Mouse (Mus musculus) adrenal gland, postnatal 36 days (tissue): ENCODE results near the gene Pdcd10. TPM values are rescaled to one million over a fixed set of nuclear protein-coding genes. Genes with fewer than 3 reads are reported as not detected.

Experiments
- DNase-seq, 2 experiments: peaks; one replicate each; pipeline ENCODE4 v3.0.0; 2021; ENCODE audit warnings: mixed read lengths in 1 of 2
- long read RNA-seq, 2 experiments: library from polyadenylated mRNA; stranded (forward); transcript quantifications; one replicate each; pipeline ENCODE4 v2.0.0; 2021; ENCODE audit warnings: borderline sequencing depth in 2 of 2
- total RNA-seq, 2 experiments: library from RNA; stranded (reverse); gene quantifications; 2 replicates each; pipeline ENCODE4 v1.2.3; 2021

Gene Pdcd10
- total RNA-seq: 10 to 100 TPM; 65.9 to 71.5 TPM
- long read RNA-seq, experiment 1, transcript Pdcd10-205 (8 exons, 1,927 nt): major isoform, 94 of 102 reads
- long read RNA-seq, experiment 1, partial matches to known transcripts: 5 of 102 reads
- long read RNA-seq, experiment 1, other reads (novel, unspliced or antisense): 3 of 102 reads
- long read RNA-seq, experiment 2, transcript Pdcd10-205 (8 exons, 1,927 nt): major isoform, 24 of 26 reads
- long read RNA-seq, experiment 2, partial matches to known transcripts: 1 of 26 reads
- long read RNA-seq, experiment 2, other reads (novel, unspliced or antisense): 1 of 26 reads

DNA sequence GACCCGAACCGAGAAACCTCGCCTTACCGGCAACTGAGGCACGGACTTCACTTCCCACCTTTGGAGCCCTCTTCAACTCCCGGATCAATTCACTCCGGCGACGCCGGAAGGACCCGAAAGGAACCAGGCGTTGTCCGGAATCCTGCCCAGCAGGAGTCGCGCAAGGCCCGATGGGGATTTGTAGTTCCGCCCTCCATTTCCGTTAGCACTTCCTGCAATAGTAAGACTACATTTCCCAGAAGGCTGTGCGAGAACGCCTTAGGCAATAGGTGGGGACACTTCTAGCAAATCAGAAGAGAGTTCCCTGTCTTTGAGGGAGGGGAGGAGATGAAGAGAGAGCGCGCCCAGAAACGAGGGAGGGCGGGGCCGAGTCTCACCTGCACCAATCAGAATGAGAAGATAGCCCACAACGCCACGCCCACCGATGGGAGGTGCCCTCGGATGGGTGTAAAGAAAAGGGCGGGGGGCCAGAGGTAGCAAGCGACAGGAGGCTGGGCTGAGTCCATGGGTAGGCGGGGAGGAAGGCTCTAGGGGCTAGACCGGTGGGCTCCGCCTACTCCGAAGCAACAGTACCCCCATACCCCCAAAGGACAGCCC is at the start of gene Pdcd10:
Gene Pdcd10 (minus strand): TSS at position 162 of the 597 bp plus-strand sequence.
- DNase-seq: peak; percentile 99

GRCm38 (mm10) chr3:75584898-75585297 is 28.2 kb upstream of the Pdcd10 start:
- DNase-seq: no peak

DNA sequence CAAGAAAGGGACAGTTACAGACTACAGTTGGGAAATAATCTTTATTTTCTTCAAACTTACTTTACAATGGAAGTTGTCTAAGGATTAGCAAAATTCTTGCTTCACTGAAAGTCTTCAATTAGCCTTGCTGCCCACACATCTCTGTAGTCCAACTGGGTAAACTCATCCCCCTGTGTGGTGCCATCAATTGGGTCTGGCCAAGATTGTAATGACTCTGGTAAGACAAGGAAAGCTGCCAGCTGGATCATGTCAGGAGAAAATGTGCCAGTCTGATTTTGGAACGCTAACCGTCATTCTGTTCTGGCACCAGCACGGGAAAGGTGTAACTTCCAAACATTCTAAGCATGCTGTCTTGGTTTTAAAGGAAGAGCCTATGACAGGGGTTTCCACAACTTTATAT is 26.6 kb upstream of the Pdcd10 start:
- DNase-seq: no peak

DNA sequence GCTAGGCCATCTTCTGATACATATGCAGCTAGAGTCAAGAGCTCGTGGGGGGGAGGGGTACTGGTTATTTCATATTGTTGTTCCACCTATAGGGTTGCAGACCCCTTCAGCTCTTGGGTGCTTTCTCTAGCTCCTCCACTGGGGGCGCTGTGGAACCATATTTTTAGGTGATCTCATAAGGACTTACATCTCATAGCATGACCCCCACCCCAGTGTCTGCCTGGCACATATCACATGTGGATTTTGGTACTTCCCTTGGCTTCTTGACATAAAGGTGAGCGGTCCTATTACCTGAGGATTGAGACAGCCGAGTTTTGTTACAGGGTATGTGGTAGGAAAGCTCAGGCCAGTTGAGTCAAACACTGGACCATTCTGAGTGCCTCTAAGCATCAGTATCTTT is 22.7 kb upstream of the Pdcd10 start:
- DNase-seq: peak in 1 of 2 experiments; percentile 8

DNA sequence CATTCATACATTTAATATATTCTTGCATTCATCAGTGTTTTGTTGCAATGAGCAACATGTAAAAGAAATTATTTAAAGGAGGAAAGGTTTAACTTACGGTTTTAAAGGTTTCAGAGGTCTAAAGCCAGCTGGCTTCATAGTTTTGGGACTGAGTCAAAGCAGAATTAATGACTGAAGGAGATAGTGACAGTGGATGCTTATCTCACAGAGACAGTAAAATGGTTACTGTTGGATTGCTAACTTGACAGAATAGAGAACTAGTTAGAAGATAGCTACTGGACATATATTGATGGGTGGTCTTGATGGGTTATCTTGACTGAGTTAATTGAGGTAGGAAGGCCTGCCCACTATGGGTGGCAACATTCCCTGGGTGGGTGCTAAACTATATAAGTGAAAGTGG is 18.9 kb upstream of the Pdcd10 start:
- no peak for DNase-seq

DNA sequence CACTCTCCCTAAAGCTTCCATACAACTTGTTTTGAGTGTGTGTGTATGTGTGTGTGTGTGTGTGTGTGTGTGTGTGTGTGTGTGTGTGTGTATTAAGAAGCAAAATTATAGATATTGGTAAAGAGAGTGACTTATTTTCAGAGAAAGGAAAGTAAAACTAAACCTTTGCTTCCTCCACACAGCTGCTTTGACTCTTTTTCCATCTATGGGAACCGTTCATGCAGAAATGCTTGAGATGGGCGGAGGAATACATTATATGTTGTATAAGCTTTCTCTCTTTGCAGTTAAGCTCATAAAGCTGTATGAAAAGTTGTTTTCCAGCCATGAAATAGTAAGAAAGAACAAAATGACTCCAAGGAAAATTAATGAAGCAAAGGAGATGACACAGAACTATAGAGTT is 17.4 kb upstream of the Pdcd10 start:
- no peak for DNase-seq

DNA sequence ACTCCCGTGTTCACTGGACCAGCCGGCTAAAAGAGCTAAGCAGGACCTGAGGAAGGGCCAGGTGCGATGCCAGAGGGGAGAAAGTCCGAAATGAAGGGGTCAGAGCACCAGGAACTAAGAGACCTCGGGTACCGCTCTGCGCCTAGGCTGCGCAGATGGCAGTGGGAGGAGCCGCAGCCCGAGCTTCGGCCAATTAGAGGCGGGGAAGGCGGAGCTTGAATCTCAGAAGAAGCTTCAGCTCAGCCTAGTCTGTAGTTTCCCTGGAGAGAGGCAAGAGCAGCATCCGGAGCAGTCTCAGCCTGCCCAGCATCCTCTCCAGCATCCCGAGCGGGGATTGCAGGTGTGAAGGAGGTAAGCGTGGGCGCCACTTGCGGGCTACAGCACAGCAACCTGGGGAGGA is 636 bp upstream of the Pdcd10 start, which contains the start of gene Serpini1:
Gene Serpini1 (plus strand): TSS at position 256 of the 400 bp plus-strand sequence.
- DNase-seq: peak; percentile 92 to 93

- DNase-seq: peak in 1 of 2 experiments; percentile 15
Measured at GRCm38 (mm10) chr3:75556121-75556694, 448 bp downstream of the Pdcd10 start.

DNA sequence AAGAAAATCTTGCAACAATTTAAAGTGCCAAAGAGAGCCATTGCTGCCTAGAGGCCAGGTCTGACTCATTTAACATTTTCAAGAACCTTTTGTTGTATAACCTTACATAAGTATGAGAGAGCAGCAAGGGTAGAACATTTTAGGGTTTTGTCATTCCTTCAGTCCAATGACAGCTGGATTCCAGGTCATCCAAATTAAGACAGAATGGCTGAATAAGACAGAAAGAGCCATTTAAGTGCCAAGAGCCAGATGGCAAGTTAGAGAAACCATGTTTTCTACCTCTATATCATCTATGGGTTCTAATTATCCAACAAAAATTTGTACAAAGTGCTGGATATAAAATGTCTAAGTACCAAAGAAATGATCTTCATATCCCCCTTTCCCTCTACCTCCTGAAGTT is 5.4 kb downstream of the Pdcd10 start:
- no peak for DNase-seq

DNA sequence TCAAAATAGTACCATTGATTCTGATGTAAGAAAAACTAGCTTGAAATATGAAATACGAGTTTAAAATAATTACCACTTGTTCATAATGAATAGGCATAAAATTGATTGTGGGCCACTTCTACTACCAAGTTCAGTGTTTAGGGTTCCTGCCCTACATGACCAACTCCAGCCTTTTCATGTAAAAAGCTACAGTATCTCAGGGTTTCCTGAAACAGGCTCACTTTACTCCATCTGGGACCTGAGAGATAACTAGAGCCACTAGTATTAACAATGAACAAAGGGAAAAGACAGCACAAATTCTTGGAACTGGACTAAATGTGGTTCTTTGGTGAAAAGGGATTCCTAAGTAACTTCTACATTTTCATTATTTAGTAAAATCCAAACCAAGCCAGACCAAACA is 12.4 kb downstream of the Pdcd10 start:
- no peak for DNase-seq

- peak in 1 of 2 experiments; percentile 24 for DNase-seq
Measured at GRCm38 (mm10) chr3:75542852-75543251, 13.8 kb downstream of the Pdcd10 start.

DNA sequence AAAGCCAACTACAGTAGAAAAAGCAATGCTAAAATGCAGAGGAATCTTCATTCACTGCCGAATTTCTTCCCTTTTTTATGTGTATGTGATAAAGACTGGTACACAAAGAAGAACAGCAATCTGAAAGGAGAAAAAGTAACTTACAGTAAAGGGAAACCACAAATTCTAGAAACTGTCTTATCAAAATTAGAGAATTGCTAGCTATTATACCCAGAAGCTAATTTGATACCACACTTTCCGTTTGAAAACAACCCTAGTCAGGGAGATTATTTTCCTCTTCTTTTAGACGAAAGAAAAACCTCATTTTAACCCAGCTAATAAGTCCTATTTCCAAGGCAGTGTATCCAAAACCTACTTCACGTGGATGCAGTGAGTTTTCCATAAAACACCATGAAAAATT is 15.4 kb downstream of the Pdcd10 start:
- no peak for DNase-seq

GRCm38 (mm10) chr3:75534045-75534834 is 22.4 kb downstream of the Pdcd10 start:
- DNase-seq: no peak

DNA sequence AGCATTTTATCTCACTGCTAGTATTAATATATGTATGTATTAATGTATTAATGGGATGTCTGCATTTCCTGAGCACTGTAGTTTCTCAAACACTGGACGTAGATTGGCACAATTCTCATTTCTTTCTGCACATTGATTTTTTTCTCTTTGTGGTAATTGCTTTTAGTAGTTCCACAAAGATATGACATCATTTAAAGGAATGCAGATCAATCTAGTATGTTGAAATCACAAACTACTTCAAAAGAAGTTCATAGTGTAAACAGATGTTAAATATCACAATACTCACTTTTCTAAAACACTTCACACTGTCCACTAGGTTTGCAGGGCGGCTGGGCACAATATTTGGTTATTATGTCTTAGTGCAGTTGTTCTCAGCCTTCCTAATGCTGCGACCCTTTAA is 25.6 kb downstream of the Pdcd10 start:
- no peak for DNase-seq

DNA sequence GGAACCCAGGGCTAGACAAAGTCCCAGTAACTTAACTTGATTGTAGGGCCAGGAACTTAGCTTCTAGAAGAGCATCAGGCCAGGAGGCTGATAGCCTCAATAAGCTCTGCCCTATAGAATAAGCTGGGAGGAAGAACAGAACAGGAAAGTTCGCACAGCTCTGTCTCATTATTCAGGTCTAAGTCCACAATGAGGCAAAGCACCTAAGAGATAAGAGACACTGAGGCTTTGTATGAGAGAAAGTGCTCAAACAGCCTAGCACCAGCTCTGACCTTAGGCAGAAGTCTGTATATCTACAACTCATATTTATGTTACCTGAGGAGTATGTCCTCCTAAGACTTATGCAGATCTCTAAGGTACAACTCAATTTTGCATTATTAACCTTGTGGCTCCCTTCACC is 34.1 kb downstream of the Pdcd10 start:
- no peak for DNase-seq

DNA sequence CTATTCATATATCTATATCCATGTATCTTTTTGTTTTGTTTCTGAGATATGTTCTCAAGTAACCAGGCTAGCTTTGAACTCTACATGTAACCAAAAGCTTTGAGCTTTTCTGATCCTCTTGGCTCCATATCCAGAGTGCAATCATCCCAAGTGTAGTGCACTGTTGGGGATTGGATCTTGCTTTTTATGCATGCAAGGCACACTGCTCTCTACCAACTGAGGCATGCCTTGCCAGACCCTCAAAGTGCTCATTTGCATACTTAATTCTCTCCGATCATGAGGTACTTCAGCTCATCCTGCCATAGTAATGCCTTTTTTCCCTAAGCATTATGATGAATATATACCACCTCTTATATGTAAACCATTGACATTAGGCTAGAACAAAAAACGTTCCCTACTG is 35.3 kb downstream of the Pdcd10 start:
- DNase-seq: no peak

- DNase-seq: peak; percentile 43 to 69
Measured at GRCm38 (mm10) chr3:75517631-75518250, 38.9 kb downstream of the Pdcd10 start.

- no peak for DNase-seq
Measured at GRCm38 (mm10) chr3:75498961-75499960, 57.4 kb downstream of the Pdcd10 start.

- no peak for DNase-seq
Measured at GRCm38 (mm10) chr3:75492913-75493312, 63.7 kb downstream of the Pdcd10 start.

GRCm38 (mm10) chr3:75482056-75482455 is 74.6 kb downstream of the Pdcd10 start, which contains the start of gene Wdr49:
TSS of gene Wdr49 (minus strand) at chr3:75482156.
- DNase-seq: no peak

DNA sequence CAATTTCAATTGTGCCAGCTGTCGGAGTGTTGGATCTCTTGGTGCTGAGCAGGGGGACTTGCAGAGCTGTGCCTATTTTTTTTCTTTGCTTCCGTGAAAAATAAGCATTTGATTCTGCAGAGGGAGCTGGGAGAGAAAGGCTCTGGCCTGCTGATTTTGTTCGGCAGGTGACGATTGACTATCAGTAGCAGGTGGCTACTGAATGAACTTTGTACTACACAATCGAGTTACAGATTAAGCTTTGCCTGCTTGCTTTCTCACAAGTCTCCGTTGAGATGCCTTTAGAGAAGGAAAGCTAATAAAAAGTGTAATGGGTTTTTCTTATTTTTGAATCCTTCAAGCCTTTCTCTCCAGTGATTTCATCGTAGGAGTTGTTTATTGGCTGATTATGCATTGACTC is 81.5 kb downstream of the Pdcd10 start:
- DNase-seq: no peak
